Mouse (Mus musculus): ENCODE data around the gene Dnase1. TPM values are rescaled to one million over a fixed set of nuclear protein-coding genes. Genes with fewer than 3 reads are reported as not detected.

Gene Dnase1
- total and polyA plus RNA-seq, 2 experiments from 2014 or later: 3.1 TPM; not detected in 1

GRCm38 (mm10) chr16:4045524-4045923, 8.8 kb downstream of the Dnase1 start:
- Histone ChIP-seq H3K4me1 (ENCODE audit: insufficient read depth) (no peaks in the 10 kb centered on the region), H3K36me3 (ENCODE audit: insufficient read depth) (peaks cover 76% of the 10 kb centered on the region), H3K4me2 (ENCODE audit: low read depth) (no peak overlapping the region), H3K4me3 (ENCODE audit: low read depth, low read length) (no peak overlapping the region), H3K9ac (no peak overlapping the region), H3K27ac (ENCODE audit: low read depth, low read length) (no peak overlapping the region), H3K9me3 (ENCODE audit: low read length) (no peaks in the 10 kb centered on the region), H3K27me3 (ENCODE audit: insufficient read depth, low read length) (no peaks in the 10 kb centered on the region)
- 76% methylated on average over 4 of the region's 4 CpGs for WGBS
- DNase-seq: no peak
- no peak for ATAC-seq
- TF ChIP-seq CTCF (IDR thresholded peaks at IDR 0.05; ENCODE audit: low read depth): peak; percentile 27; the same call in 1 of the 2 replicates

DNA sequence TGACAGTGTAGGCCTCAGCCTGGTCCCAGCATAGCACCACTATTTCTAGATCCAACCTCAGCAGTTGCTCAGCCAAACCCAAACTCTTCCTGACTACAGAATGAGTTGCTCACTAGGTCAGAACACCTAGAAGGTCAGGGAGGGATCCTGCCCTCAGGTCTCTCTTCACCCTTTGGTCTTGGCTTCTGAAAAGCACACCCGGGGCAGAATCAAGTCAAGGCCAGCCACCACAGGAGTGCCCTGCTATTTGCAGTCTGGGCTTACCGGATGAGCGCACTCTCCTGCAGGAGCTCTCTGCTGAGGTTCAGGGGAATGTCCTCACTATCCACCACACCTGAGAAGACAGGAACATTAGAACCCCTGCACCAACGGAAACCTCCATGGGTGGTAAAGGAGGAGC, 15.9 kb downstream of the Dnase1 start:
- Histone ChIP-seq H3K9me3 (ENCODE audit: low read length) (no peaks in the 10 kb centered on the region), H3K9ac (no peak overlapping the region), H3K4me2 (ENCODE audit: low read depth) (no peak overlapping the region), H3K27ac (ENCODE audit: low read depth, low read length) (no peak overlapping the region), H3K36me3 (ENCODE audit: insufficient read depth) (peaks cover 75% of the 10 kb centered on the region), H3K4me1 (ENCODE audit: insufficient read depth) (no peaks in the 10 kb centered on the region), H3K4me3 (ENCODE audit: low read depth, low read length) (no peak overlapping the region), H3K27me3 (ENCODE audit: insufficient read depth, low read length) (no peaks in the 10 kb centered on the region)
- no peak for TF ChIP-seq CTCF (IDR thresholded peaks at IDR 0.05; ENCODE audit: low read depth)
- 94% methylated on average over 4 of the region's 4 CpGs for WGBS
- no peak for ATAC-seq
- no peak for DNase-seq

DNA sequence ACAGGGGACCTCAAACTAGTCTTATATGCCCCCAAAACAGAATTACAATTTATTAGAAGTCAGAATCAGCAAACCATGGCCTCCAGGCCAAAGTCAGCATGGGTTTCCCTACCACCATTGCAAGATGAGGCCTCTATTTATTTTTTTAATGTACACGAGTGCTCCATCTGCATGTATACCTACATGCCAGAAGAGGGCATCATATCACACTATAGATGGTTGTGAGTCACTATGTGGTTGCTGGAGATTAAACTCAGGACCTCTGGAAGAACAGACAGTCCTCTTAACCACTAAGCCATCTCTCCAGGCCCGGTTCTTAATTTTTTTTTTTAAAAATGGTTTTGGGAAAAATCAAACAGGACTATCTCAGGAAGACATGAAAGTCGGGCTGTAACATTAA, 17.1 kb downstream of the Dnase1 start:
- Histone ChIP-seq H3K9ac (no peak overlapping the region), H3K9me3 (ENCODE audit: low read length) (no peaks in the 10 kb centered on the region), H3K27me3 (ENCODE audit: insufficient read depth, low read length) (no peaks in the 10 kb centered on the region), H3K4me1 (ENCODE audit: insufficient read depth) (no peaks in the 10 kb centered on the region), H3K36me3 (ENCODE audit: insufficient read depth) (peaks cover 71% of the 10 kb centered on the region), H3K27ac (ENCODE audit: low read depth, low read length) (no peak overlapping the region), H3K4me3 (ENCODE audit: low read depth, low read length) (no peak overlapping the region), H3K4me2 (ENCODE audit: low read depth) (no peak overlapping the region)
- 81% methylated on average over 3 of the region's 3 CpGs for WGBS
- DNase-seq (no peak), ATAC-seq (no peak)
- TF ChIP-seq CTCF (IDR thresholded peaks at IDR 0.05; ENCODE audit: low read depth): no peak

DNA sequence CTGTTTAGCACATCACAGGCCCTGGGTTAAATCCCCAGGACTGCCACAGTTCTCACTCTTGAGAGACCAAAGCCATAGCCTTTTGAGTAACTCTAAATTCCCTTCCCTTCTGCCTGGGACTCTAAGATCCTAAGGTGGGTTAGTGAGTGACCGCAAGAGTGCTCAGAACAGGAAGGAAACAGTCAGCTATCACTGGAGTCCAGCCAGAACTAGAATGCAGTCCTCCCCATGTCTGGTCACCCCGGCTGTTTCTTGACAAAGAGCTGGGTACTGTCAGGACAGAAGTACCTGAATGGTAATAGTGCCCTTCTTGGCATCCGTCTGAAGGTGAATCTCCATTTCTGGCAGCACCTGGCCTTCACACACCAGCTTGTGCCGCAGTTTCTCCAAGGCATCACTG, 28.2 kb downstream of the Dnase1 start:
- no peak overlapping the region for H3K4me2 ChIP-seq (ENCODE audit: low read depth)
- no peaks in the 10 kb centered on the region for H3K27me3 ChIP-seq (ENCODE audit: insufficient read depth, low read length)
- no peaks in the 10 kb centered on the region for H3K9me3 ChIP-seq (ENCODE audit: low read length)
- H3K9ac ChIP-seq: no peak overlapping the region
- H3K4me1 ChIP-seq (ENCODE audit: insufficient read depth): no peaks in the 10 kb centered on the region
- H3K27ac ChIP-seq (ENCODE audit: low read depth, low read length): no peak overlapping the region
- 98% methylated on average over 4 of the region's 4 CpGs for WGBS
- H3K36me3 ChIP-seq (ENCODE audit: insufficient read depth): peaks cover 81% of the 10 kb centered on the region
- DNase-seq (no peak), ATAC-seq (no peak)
- TF ChIP-seq CTCF (IDR thresholded peaks at IDR 0.05; ENCODE audit: low read depth): no peak
- H3K4me3 ChIP-seq (ENCODE audit: low read depth, low read length): no peak overlapping the region

DNA sequence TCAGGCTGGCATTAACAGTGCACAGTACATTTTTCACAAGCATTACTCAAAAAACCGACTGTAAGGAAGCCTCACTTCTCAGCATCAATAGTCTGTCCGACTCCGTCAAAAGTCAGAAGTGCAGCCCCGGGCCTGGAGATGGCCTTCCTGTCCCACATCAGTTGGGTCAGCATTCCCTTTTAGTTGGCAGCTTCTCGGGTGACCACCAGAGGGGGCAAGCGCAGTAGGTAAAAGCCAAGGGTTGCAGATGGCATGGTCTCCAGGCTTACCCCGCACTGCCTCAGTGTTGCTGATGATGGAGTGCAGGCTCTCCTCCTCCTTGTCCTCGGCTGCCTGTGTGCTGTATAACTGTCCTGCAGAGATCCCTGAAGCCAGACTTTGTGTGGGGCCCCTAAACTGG, 31.8 kb downstream of the Dnase1 start:
- Histone ChIP-seq H3K36me3 (ENCODE audit: insufficient read depth) (peaks cover 48% of the 10 kb centered on the region), H3K27me3 (ENCODE audit: insufficient read depth, low read length) (no peaks in the 10 kb centered on the region), H3K9ac (no peak overlapping the region), H3K4me2 (ENCODE audit: low read depth) (no peak overlapping the region), H3K4me1 (ENCODE audit: insufficient read depth) (no peaks in the 10 kb centered on the region), H3K27ac (ENCODE audit: low read depth, low read length) (no peak overlapping the region), H3K9me3 (ENCODE audit: low read length) (no peaks in the 10 kb centered on the region), H3K4me3 (ENCODE audit: low read depth, low read length) (no peak overlapping the region)
- 61% methylated on average over 8 of the region's 8 CpGs for WGBS
- DNase-seq (peak; percentile 33), ATAC-seq (peak; percentile 51)
- peak; percentile 73 for TF ChIP-seq CTCF (IDR thresholded peaks at IDR 0.05; ENCODE audit: low read depth)

DNA sequence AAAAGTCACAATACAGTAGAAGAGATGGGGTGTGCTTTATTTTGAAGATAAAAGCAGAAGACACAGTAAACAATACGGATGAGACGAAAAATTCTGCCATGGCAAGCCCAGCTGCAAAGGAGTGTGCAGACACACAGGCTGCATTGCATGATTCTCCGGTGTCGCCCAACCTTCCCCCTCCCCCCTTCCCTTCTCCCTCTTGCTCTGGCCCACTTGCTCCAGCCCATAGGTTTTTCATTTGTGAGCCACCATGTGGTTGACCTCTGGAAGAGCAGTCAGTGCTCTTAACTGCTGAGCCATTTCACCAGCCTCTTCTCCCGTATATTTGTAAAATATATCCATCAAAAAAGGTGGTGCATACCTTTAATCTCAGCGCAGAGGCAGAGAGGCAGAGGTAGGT, 37.6 kb downstream of the Dnase1 start:
- Histone ChIP-seq H3K9me3 (ENCODE audit: low read length) (no peaks in the 10 kb centered on the region), H3K4me3 (ENCODE audit: low read depth, low read length) (no peak overlapping the region), H3K4me1 (ENCODE audit: insufficient read depth) (peaks cover 6% of the 10 kb centered on the region; the same call in 1 of the 2 replicates), H3K9ac (no peak overlapping the region), H3K27me3 (ENCODE audit: insufficient read depth, low read length) (no peaks in the 10 kb centered on the region), H3K36me3 (ENCODE audit: insufficient read depth) (no peaks in the 10 kb centered on the region), H3K27ac (ENCODE audit: low read depth, low read length) (no peak overlapping the region), H3K4me2 (ENCODE audit: low read depth) (no peak overlapping the region)
- DNase-seq: no peak
- ATAC-seq: no peak
- TF ChIP-seq CTCF (IDR thresholded peaks at IDR 0.05; ENCODE audit: low read depth): 0 out of 2 replicates have a peak, but pooled peaks have one; percentile 16
- WGBS: 79% methylated on average over 6 of the region's 6 CpGs

- Histone ChIP-seq H3K9me3 (ENCODE audit: low read length) (no peaks in the 10 kb centered on the region), H3K4me1 (ENCODE audit: insufficient read depth) (peaks cover 6% of the 10 kb centered on the region; the same call in 1 of the 2 replicates), H3K27ac (ENCODE audit: low read depth, low read length) (no peak overlapping the region), H3K4me3 (ENCODE audit: low read depth, low read length) (no peak overlapping the region), H3K36me3 (ENCODE audit: insufficient read depth) (no peaks in the 10 kb centered on the region), H3K4me2 (ENCODE audit: low read depth) (no peak overlapping the region), H3K27me3 (ENCODE audit: insufficient read depth, low read length) (no peaks in the 10 kb centered on the region), H3K9ac (no peak overlapping the region)
- ATAC-seq (no peak), DNase-seq (no peak)
- TF ChIP-seq CTCF (IDR thresholded peaks at IDR 0.05; ENCODE audit: low read depth): no peak
- WGBS: 68% methylated on average over 3 of the region's 3 CpGs
These were observed 38.1 kb downstream of the Dnase1 start for GRCm38 (mm10) chr16:4074836-4075235.
